Mouse (Mus musculus) heart, embryonic 11.5 days (tissue): ENCODE results near the gene Zfp60. TPM values are rescaled to one million over a fixed set of nuclear protein-coding genes. Genes with fewer than 3 reads are reported as not detected.

ENCODE experiments used
- ATAC-seq: fragments of 200-750 bp; cut with Nextera tagmentation; replicated peaks from 2 replicates; pipeline ENCODE4 v1.8.0; 2017; ENCODE audit warnings: moderate library complexity; ENCODE audit not compliant: insufficient number of reproducible peaks, low FRiP score, low TSS enrichment
- H3K27ac ChIP-seq: fragments of 300-500 bp; sonication (generic); 2 replicates; pipeline ENCODE4 v1.5.1; 2014; ENCODE audit warnings: mild to moderate bottlenecking, low read depth, low read length
- H3K27me3 ChIP-seq: fragments of 300-500 bp; sonication (generic); 2 replicates; pipeline ENCODE4 v1.6.1; 2014; ENCODE audit warnings: mild to moderate bottlenecking, low read length, mixed read lengths; ENCODE audit not compliant: control insufficient read depth, insufficient read depth
- H3K36me3 ChIP-seq: fragments of 300-500 bp; sonication (generic); 2 replicates; pipeline ENCODE4 v1.6.1; 2014; ENCODE audit warnings: mild to moderate bottlenecking, low read length, moderate library complexity, mixed read lengths; ENCODE audit not compliant: control insufficient read depth, insufficient read depth
- H3K4me1 ChIP-seq: fragments of 300-500 bp; sonication (generic); 2 replicates; pipeline ENCODE4 v1.6.1; 2014; ENCODE audit warnings: low read length; ENCODE audit not compliant: control insufficient read depth, insufficient read depth
- H3K4me2 ChIP-seq: fragments of 300-500 bp; sonication (generic); 2 replicates; pipeline ENCODE4 v1.6.1; 2014; ENCODE audit warnings: mild to moderate bottlenecking, moderate library complexity
- H3K4me3 ChIP-seq: fragments of 300-500 bp; sonication (generic); 2 replicates; pipeline ENCODE4 v1.5.1; 2014; ENCODE audit warnings: low read depth, low read length
- H3K9ac ChIP-seq: fragments of 300-500 bp; sonication (generic); 2 replicates; pipeline ENCODE4 v1.6.1; 2014; ENCODE audit warnings: mild to moderate bottlenecking, low read depth, low read length, moderate library complexity
- H3K9me3 ChIP-seq: fragments of 300-500 bp; sonication (generic); replicated peaks from 2 replicates; pipeline ENCODE4 v1.6.1; 2016; ENCODE audit warnings: low read length; ENCODE audit not compliant: control insufficient read depth
- WGBS: fragments of 180-500 bp; shearing (Covaris S2); extraction: QIAGEN DNeasy Blood & Tissue Kit; methylation state at CpG from one replicate; pipeline ENCODE4 v1.1.7; 2014; ENCODE audit not compliant: insufficient replicate concordance; 5-methylcytosine and 5-hydroxymethylcytosine counted together
- polyA plus RNA-seq: library from polyadenylated mRNA; unstranded; fragments of >200 nt; fragmentation: Nextera tagmentation; extraction: Ambion mirVana; gene quantifications from 2 replicates; pipeline ENCODE4 v1.2.1, GENCODE M21; 2014

Gene Zfp60
- 21.8 and 22.5 TPM in 2 replicates for polyA plus RNA-seq

- H3K4me1 ChIP-seq, result peaks cover 5% of the 10 kb centered on the region
- H3K36me3 ChIP-seq, result no peaks in the 10 kb centered on the region; the same call in 1 of the 2 replicates
- no peaks in the 10 kb centered on the region for H3K9me3 ChIP-seq
- peak within 1 kb of the TSS; percentile 79 for H3K4me3 ChIP-seq
- peak within 1 kb of the TSS; percentile 86 for H3K4me2 ChIP-seq
- peak within 1 kb of the TSS; percentile 94 for H3K27ac ChIP-seq
- peak; percentile 86 for ATAC-seq
- no peaks in the 10 kb centered on the region for H3K27me3 ChIP-seq
- H3K9ac ChIP-seq, result peak within 1 kb of the TSS; percentile 83
- under 1% methylated on average over 35 of the region's 35 CpGs for WGBS
Observed at GRCm38 (mm10) chr7:27731281-27731883, at the start of gene Zfp60. Gene Zfp60, plus strand, starts transcription at chr7:27731389.

DNA sequence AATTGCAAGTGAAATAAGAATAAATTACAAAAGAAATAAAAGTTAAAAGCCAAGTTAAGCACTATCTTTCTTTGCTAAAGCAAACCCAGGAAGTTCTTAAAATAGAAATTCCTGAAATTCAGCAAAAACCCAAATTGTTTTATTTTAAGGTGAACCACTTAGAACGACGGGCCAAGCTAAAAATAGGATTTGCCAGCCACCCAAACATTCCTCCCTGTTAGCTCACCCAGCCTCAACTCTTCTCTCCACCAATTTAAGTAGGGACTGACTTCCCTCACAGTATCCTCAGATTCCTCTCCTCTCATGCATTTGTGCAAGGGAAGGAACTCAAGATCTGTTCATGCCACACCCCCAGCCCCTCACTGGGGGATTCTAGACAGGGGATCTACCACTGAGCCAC is 48.0 kb upstream of the Zfp60 start:
- H3K9ac ChIP-seq, result no peak overlapping the region
- H3K9me3 ChIP-seq, result no peaks in the 10 kb centered on the region
- peaks cover 2% of the 10 kb centered on the region; the same call in 1 of the 2 replicates for H3K27me3 ChIP-seq
- ATAC-seq, result no peak
- H3K27ac ChIP-seq, result no peak overlapping the region
- 16% methylated on average over 2 of the region's 2 CpGs for WGBS
- H3K4me1 ChIP-seq, result peaks cover 1% of the 10 kb centered on the region
- H3K36me3 ChIP-seq, result no peaks in the 10 kb centered on the region
- no peak overlapping the region for H3K4me3 ChIP-seq
- no peak overlapping the region for H3K4me2 ChIP-seq

DNA sequence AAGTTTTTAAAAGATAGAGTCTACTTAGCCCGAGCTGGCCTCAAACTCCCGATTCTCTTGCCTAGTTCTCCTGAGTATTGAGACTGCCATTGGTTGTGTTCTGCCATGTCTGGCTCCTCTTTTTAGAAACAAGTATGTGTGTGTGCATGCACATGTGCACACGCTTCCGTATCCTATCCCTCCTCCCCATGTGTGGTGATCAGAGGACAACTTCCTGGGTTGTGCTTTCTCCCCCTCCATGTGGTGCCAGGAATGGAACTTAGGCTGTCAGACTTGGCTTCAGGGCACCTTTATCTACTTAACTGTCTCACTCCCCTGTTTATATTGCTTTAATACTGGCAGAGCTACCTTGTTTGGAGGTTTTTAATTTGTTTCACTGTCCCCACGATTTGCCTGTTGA is 46.0 kb upstream of the Zfp60 start:
- Histone ChIP-seq H3K4me1 (peaks cover 8% of the 10 kb centered on the region), H3K4me2 (no peak overlapping the region), H3K27ac (no peak overlapping the region), H3K9me3 (no peaks in the 10 kb centered on the region), H3K4me3 (no peak overlapping the region), H3K36me3 (no peaks in the 10 kb centered on the region), H3K27me3 (peaks cover 2% of the 10 kb centered on the region; the same call in 1 of the 2 replicates), H3K9ac (no peak overlapping the region)
- WGBS, result 31% methylated on average over 5 of the region's 5 CpGs
- no peak for ATAC-seq

DNA sequence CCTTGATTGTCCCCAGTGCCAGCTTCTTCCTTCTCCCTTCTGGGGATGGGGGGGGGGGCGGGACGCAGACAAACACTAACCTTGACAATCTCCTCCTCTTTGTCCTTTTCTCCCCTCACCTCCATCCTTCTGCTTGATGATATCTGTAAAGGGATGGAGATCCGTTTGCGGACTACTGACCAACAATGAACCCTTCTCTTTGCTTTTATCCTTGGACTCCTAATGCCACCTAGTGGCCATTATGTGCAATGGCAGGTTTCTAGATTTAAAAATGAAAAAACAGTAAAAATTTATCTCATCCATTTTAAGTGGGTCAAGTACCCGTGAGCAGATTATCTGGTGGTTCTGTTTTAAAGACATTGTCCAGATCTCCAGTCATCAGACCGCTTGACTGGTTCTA is 45.5 kb upstream of the Zfp60 start:
- H3K4me3 ChIP-seq, result no peak overlapping the region
- H3K27me3 ChIP-seq, result peaks cover 2% of the 10 kb centered on the region; the same call in 1 of the 2 replicates
- WGBS, result 3% methylated on average over 6 of the region's 6 CpGs
- H3K9ac ChIP-seq, result no peak overlapping the region
- ATAC-seq, result no peak
- no peak overlapping the region for H3K4me2 ChIP-seq
- peaks cover 8% of the 10 kb centered on the region for H3K4me1 ChIP-seq
- H3K36me3 ChIP-seq, result no peaks in the 10 kb centered on the region
- no peak overlapping the region for H3K27ac ChIP-seq
- H3K9me3 ChIP-seq, result no peaks in the 10 kb centered on the region

DNA sequence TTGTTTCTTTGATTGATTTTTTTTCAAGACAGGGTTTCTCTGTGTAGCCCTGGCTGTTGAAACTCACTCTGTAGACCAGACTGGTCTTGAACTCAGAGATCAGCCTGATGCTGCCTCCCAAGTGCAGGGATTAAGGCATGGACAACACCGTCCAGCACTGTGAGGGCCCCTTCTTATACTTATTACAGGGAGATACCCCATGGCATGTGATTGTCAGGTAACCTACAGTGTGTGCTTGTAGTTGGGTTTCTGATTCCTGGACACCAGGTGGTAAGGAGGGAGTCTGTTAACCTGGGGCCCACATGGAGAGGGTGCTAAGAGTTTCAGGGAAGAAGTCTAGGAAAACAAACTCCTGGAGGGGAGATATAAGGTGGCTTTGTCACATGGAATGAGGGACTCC is 44.1 kb upstream of the Zfp60 start:
- 65% methylated on average over 1 of the region's 1 CpGs for WGBS
- Histone ChIP-seq H3K9ac (no peak overlapping the region), H3K9me3 (no peaks in the 10 kb centered on the region), H3K4me2 (no peak overlapping the region), H3K4me3 (no peak overlapping the region), H3K27ac (no peak overlapping the region), H3K36me3 (no peaks in the 10 kb centered on the region), H3K4me1 (peaks cover 8% of the 10 kb centered on the region), H3K27me3 (peaks cover 2% of the 10 kb centered on the region; the same call in 1 of the 2 replicates)
- no peak for ATAC-seq

DNA sequence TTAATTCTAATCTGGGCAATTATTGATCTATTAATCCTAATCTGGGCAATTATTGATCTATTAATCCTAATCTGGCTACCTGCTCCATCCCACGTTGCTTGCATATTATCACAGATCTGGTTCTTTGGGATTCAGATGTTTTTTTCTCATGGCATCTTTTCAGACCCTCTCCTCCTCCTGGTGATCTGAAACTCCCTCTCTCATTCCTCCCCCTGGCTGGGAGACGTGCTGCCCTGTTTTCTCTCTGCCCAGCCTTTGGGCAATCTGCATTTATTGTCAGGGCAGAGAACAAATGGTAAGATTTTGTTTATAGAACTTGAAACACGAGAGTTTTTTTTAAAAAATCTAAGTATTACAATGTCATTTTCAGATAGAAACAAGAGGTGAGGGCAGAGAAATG is 43.4 kb upstream of the Zfp60 start:
- no peak overlapping the region for H3K9ac ChIP-seq
- H3K4me1 ChIP-seq, result peaks cover 8% of the 10 kb centered on the region
- no peak overlapping the region for H3K4me2 ChIP-seq
- 59% methylated on average over 3 of the region's 3 CpGs for WGBS
- no peak overlapping the region for H3K27ac ChIP-seq
- ATAC-seq, result no peak
- H3K27me3 ChIP-seq, result peaks cover 2% of the 10 kb centered on the region; the same call in 1 of the 2 replicates
- H3K36me3 ChIP-seq, result no peaks in the 10 kb centered on the region
- H3K4me3 ChIP-seq, result no peak overlapping the region
- no peaks in the 10 kb centered on the region for H3K9me3 ChIP-seq

DNA sequence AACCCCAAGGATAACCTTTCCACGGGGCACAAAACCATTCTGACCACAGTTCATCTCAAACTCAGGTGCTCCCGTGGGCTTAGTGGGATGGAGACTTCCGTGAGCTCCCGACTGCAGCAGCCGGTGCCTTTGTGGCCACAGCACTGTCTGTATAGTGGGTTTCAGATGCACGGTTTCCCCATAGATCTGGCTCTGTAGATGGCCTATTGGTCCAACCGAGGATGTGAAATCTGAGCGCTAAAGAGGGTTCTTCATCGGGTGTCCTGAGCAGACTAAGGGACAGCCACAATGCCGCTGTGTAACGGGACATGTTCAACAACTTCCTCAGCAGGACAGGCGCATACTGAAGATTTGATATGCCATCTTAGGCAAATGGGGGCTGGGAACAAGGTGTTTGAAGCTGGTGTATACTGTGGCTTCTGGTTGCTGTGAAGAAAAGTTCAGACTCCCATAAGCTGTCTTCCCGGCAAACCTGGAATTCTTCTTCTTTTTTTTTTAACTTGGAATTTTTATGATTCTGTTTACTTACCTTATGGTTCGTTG is 42.9 kb upstream of the Zfp60 start:
- 40% methylated on average over 14 of the region's 14 CpGs for WGBS
- H3K27ac ChIP-seq, result no peak overlapping the region

DNA sequence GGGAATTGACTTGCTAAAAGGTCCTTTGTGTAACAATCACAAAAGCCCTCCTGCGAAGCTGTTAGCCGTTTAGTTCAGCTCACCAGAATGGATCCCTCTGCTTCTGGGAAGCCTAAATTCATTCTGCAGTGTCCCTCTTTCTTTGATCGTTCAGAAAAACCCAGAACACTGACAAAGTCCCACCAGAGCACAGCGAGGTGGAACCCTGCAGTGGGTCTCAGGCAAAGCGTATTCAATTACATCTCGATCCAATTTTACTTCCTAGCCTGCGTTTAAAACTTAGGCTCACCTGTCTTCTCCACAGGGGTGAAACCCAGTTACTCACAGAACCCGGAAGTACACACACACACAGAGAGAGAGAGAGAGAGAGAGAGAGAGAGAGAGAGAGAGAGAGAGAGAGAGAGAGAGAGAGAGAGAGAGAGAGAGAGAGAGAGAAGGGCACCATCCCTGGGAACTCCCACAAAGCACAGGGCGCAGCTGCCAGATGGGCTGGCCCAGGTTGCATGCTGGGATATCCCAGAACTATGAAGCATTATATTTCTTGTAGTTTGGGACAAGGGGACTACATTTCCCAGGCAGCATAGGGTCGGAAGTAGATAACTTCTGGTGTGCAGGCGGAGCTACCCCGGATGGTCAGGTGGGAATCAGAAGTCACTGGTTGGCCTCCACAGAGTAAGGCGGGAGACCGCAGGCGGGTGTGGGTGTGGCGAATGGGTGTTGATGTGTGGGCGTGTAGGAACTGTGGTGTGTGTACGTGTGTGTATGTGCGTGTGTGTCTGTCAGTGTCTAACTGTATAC is 42.2 kb upstream of the Zfp60 start, which contains the start of gene Zfp607b:
TSS of gene Zfp607b (plus strand) at position 526 of the 798 bp plus-strand sequence.
- ATAC-seq, result peak; percentile 97
- Histone ChIP-seq H3K4me2 (peak within 1 kb of the TSS; percentile 88), H3K9ac (peak within 1 kb of the TSS; percentile 85), H3K27ac (peak within 1 kb of the TSS; percentile 54; the same call in 1 of the 2 replicates), H3K9me3 (no peaks in the 10 kb centered on the region), H3K4me1 (peaks cover 8% of the 10 kb centered on the region), H3K4me3 (peak within 1 kb of the TSS; percentile 58), H3K27me3 (peaks cover 2% of the 10 kb centered on the region; the same call in 1 of the 2 replicates), H3K36me3 (no peaks in the 10 kb centered on the region)
- 1% methylated on average over 19 of the region's 19 CpGs for WGBS

More for the DNA sequence above, 42.9 kb upstream of the Zfp60 start:
- H3K36me3 ChIP-seq, result no peaks in the 10 kb centered on the region
- H3K4me2 ChIP-seq, result peak overlapping the region; percentile 88
- H3K9me3 ChIP-seq, result no peaks in the 10 kb centered on the region
- H3K4me1 ChIP-seq, result peaks cover 8% of the 10 kb centered on the region
- no peak for ATAC-seq
- H3K9ac ChIP-seq, result peak overlapping the region; percentile 85
- peaks cover 2% of the 10 kb centered on the region; the same call in 1 of the 2 replicates for H3K27me3 ChIP-seq
- peak overlapping the region; percentile 58 for H3K4me3 ChIP-seq
